Mouse (Mus musculus) heart, adult 8-10 months (tissue): ENCODE measurements around the gene Nckipsd. TPM values are rescaled to one million over a fixed set of nuclear protein-coding genes. Genes with fewer than 3 reads are reported as not detected.

Source experiments
- DNase-seq: peaks from one replicate; pipeline ENCODE4 v3.0.0; 2022; ENCODE audit warnings: low spot score
- microRNA-seq: library from miRNA; unstranded; fragments of <30 nt; microRNA quantifications from one replicate; pipeline ENCODE4 v1.2.0, GENCODE M21; 2022
- total RNA-seq, 4 experiments: library from RNA; stranded (reverse); gene quantifications; 2 replicates each; pipeline ENCODE4 v1.2.4; 2022

Gene Nckipsd
- total RNA-seq, 4 experiments from 2014 or later = 7.4 to 9.2 (median 8.0) TPM

DNA sequence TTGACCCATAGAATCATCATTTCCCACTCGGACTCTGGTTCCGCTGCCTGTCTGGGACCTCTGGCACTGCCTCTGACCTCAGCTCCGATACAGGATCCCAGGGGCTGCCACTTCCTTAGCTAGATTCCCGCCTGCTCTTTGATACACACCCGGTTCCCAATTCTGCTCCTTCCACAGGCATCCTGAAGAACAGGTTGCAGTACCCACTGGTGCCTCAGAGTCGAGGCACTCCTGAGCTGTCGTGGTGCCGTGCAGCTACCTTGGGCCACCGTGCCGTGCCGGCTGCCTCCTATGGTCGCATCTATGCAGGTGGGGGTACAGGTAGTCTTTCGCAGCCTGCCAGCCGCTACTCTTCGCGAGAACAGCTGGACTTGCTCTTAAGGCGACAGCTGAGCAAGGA lies 40.3 kb downstream of the Nckipsd start:
- DNase-seq = no peak

GRCm38 (mm10) chr9:108852976-108853375 lies 44.8 kb downstream of the Nckipsd start, which contains the start of gene Slc26a6:
Gene Slc26a6, plus strand, starts transcription at chr9:108853283.
- peak; percentile 78 for DNase-seq

DNA sequence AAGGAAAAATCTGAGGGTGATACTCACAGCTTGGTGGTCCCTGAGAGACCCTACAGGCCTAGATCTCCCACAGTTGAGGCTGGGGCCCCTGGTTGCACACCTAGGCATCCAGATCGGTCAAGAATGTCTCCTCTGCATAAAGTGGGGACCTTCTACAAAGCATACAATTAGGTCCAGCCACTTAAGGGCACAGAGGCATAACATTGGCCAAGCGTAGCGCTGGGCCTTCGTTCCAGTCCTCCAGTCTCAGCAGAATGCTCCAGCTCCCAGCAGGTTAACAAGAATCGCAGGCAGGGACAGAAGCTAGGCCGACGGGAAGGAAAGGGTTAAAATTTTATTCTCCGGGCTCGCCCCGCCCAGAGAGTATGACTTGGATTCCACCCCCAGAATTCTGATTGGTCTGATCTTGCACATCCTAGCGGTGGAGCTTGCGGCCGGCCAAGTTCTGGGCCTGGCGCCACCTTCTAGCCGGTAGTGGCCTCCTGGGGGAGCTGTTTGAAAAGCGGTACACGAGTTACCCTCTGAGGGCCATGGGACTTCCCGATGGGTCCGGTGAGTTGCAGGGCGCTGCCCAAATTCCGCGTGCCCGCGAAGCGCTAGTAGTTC lies 45.6 kb downstream of the Nckipsd start:
- DNase-seq = peak; percentile 95

GRCm38 (mm10) chr9:108854241-108854696 lies 46.1 kb downstream of the Nckipsd start:
- peak; percentile 84 for DNase-seq

DNA sequence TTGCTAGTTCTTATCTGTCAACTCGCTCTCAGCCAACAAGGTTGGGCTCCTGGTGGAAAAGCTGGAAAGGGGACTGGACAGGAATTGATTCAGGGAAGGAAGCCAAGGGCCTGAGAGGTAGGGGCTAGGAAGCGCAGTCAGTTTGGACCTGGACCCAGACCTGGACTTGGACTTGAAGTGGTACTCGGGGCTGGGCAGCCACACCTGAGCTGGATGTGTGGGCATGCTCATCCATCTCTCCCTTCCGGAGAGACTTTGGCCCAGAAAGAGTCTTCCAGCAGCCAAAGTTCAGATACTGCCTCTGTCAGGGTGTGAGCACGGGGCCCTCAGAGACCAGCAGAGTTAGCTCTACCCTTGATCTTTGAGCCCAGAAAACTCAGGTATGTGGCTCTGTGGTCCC lies 47.2 kb downstream of the Nckipsd start:
- DNase-seq = no peak

GRCm38 (mm10) chr9:108858792-108859527 lies 50.8 kb downstream of the Nckipsd start:
- no peak for DNase-seq

Small RNA genes within 50 kb of the gene (microRNA-seq; reads per million reads assigned to microRNA genes)
- gene Gm23156 = not detected

Other genes with a start within 250 kb of the Nckipsd start
- gene Impdh2, start 248.1 kb upstream of the Nckipsd start, total RNA-seq = 10 to 100 TPM; 44.3 to 53.5 (median 47.9) TPM
- 10 to 100 TPM; 78.5 to 86.3 (median 81.1) TPM for gene Ndufaf3, start 240.9 kb upstream of the Nckipsd start, total RNA-seq
- gene Dalrd3, start 238.5 kb upstream of the Nckipsd start, total RNA-seq = 10 to 100 TPM; 16.9 to 26.8 (median 24.1) TPM
- gene Wdr6, start 229.6 kb upstream of the Nckipsd start, total RNA-seq = 10 to 100 TPM; 12.9 to 18.1 (median 17.0) TPM
- gene P4htm, start 210.7 kb upstream of the Nckipsd start, total RNA-seq = 10 to 100 TPM; 13.0 to 23.5 (median 14.6) TPM
- 10 to 100 TPM; 41.7 to 50.7 (median 49.6) TPM for gene Arih2, start 159.0 kb upstream of the Nckipsd start, total RNA-seq
- 100 to 1,000 TPM; 189 to 257 (median 218) TPM for gene Slc25a20, start 146.3 kb upstream of the Nckipsd start, total RNA-seq
- 10 to 100 TPM; 80.5 to 91.0 (median 88.1) TPM for gene Prkar2a, start 119.1 kb upstream of the Nckipsd start, total RNA-seq
- 10 to 100 TPM; 13.7 to 24.9 (median 21.2) TPM for gene Ip6k2, start 24.6 kb upstream of the Nckipsd start, total RNA-seq
- gene Celsr3, start 18.0 kb downstream of the Nckipsd start, total RNA-seq = under 1 TPM in 3 of 4 experiments, not detected in 1; 0.03 to 0.32 (median 0.28) TPM
- 10 to 100 TPM; 16.6 to 23.6 (median 21.4) TPM for gene Slc26a6, start 44.9 kb downstream of the Nckipsd start, total RNA-seq
- under 1 TPM in 1 of 4 experiments, not detected in 3; 0.28 TPM for gene Tmem89, start 106.3 kb downstream of the Nckipsd start, total RNA-seq
- 1,000 to 10,000 TPM; 2,127 to 2,243 (median 2,213) TPM for gene Uqcrc1, start 128.3 kb downstream of the Nckipsd start, total RNA-seq
- gene Col7a1, start 145.2 kb downstream of the Nckipsd start, total RNA-seq = under 1 TPM; 0.31 to 0.49 (median 0.32) TPM
- gene Ucn2, start 177.6 kb downstream of the Nckipsd start, total RNA-seq = not detected
- gene Pfkfb4, start 183.4 kb downstream of the Nckipsd start, total RNA-seq = 1 to 10 TPM; 1.4 to 2.1 (median 1.9) TPM
- 10 to 100 TPM; 30.1 to 36.9 (median 33.7) TPM for gene Shisa5, start 230.2 kb downstream of the Nckipsd start, total RNA-seq